Mouse (Mus musculus) embryo, embryonic 10 days (tissue): ENCODE measurements at regions not wholly inside any gene's neighbourhood (a gene's known extent, or its start where the extent isn't known, plus 50 kb on each side); places are given as distances from the start of the nearest gene placed in this dataset.
A peak's percentile ranks its signal among the peaks of the same experiment; 100 is the strongest.

Experiments
- DNase-seq: peaks from one replicate; pipeline ENCODE4 v3.0.0-alpha.2; 2015; ENCODE audit warnings: low spot score

- DNase-seq, result no peak
These were observed 67.4 kb downstream of the Avpr1a start for GRCm38 (mm10) chr10:122515698-122516097.

GRCm38 (mm10) chr10:122519274-122519790 lies 71.0 kb downstream of the Avpr1a start:
- DNase-seq, result no peak

GRCm38 (mm10) chr10:122519981-122520380 lies 71.7 kb downstream of the Avpr1a start:
- DNase-seq, result no peak

GRCm38 (mm10) chr10:122522631-122523030 lies 74.3 kb downstream of the Avpr1a start:
- DNase-seq, result no peak

GRCm38 (mm10) chr10:122525360-122525759 lies 77.1 kb downstream of the Avpr1a start:
- no peak for DNase-seq

GRCm38 (mm10) chr10:122525807-122526206 lies 77.5 kb downstream of the Avpr1a start:
- DNase-seq, result no peak

- no peak for DNase-seq
These were observed 79.9 kb downstream of the Avpr1a start for GRCm38 (mm10) chr10:122528222-122528621.

- peak; percentile 83 for DNase-seq
These were observed 80.8 kb downstream of the Avpr1a start for GRCm38 (mm10) chr10:122528973-122529703.

GRCm38 (mm10) chr10:122534714-122535113 lies 86.4 kb downstream of the Avpr1a start:
- DNase-seq, result no peak

- no peak for DNase-seq
These were observed 86.8 kb downstream of the Avpr1a start for GRCm38 (mm10) chr10:122535137-122535536.

- no peak for DNase-seq
These were observed 91.4 kb downstream of the Avpr1a start for GRCm38 (mm10) chr10:122539655-122540054.

- no peak for DNase-seq
These were observed 94.3 kb downstream of the Avpr1a start for GRCm38 (mm10) chr10:122542573-122542972.

GRCm38 (mm10) chr10:122544096-122544720 lies 95.9 kb downstream of the Avpr1a start:
- peak; percentile 83 for DNase-seq

GRCm38 (mm10) chr10:122545029-122545428 lies 96.7 kb downstream of the Avpr1a start:
- no peak for DNase-seq

- DNase-seq, result no peak
These were observed 103.3 kb downstream of the Avpr1a start for GRCm38 (mm10) chr10:122551586-122551985.

GRCm38 (mm10) chr10:122553124-122553822 lies 105.0 kb downstream of the Avpr1a start:
- peak; percentile 82 for DNase-seq

- DNase-seq, result no peak
These were observed 105.6 kb downstream of the Avpr1a start for GRCm38 (mm10) chr10:122553851-122554250.

- no peak for DNase-seq
These were observed 110.4 kb downstream of the Avpr1a start for GRCm38 (mm10) chr10:122558660-122559059.

GRCm38 (mm10) chr10:122560001-122560695 lies 111.8 kb downstream of the Avpr1a start:
- DNase-seq, result no peak

GRCm38 (mm10) chr10:122561924-122562323 lies 113.6 kb downstream of the Avpr1a start:
- DNase-seq, result no peak

- DNase-seq, result no peak
These were observed 114.2 kb downstream of the Avpr1a start for GRCm38 (mm10) chr10:122562542-122562941.

GRCm38 (mm10) chr10:122563973-122564372 lies 114.6 kb upstream of the Ppm1h start:
- DNase-seq, result peak; percentile 47
